Mouse (Mus musculus) urinary bladder, postnatal 36 days (tissue): Measurements from ENCODE around the gene Nipbl.

Source experiments
- DNase-seq, 2 experiments: peaks; one replicate each; pipeline ENCODE4 v3.0.0; 2022; ENCODE audit warnings: low spot score in 2 of 2, mixed read lengths in 1 of 2

Nipbl gene

DNA sequence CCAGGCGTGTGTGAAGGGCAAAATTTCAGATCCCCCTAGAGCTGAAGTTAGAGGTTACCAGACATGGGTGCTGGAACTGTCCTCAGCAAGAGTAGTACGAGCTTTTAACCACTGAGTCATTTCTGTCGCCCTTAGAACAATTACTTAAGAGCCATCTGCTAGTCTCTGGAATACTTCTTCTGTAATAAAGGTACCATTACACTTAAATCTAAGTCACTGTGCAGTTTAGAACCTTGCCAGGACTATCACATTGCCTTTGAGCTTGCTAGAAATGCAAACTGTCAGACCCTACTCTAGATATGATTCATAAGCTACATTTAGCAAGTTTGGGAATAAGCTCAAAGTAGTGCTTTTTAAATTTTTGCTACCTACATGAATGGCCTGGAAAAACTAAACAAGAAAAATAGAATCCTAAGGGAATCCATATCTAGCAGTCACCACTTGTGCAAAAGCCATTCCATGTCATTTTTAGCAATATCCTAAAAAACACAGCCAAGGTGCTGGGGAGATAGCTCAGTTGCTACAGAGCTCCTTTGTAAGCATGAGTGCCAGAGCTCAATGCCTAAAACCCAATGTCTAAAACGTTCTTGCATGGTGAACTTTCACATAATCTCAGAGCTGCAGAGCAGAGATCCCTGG lies 27.6 kb downstream of the Nipbl start:
- DNase-seq: no peak

DNA sequence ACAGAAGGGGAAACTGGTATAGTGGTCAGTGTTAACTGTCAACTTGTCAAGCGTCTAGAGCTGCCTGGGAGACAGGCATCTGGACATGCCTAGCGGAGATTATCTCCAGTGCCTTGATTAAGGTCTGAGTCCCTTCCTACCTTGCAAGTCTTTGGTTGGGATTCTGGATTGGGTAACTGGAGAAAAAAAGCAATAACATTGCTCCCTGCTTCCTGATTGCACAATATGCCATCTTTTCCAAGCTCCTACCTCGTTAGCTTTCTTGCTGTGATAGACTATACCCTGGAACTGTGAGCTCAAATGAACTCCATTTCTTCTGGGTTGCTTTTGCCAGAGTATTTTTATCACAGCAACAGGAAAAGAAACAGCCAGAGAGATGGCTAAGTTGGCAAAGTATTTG lies 30.9 kb downstream of the Nipbl start:
- no peak for DNase-seq

DNA sequence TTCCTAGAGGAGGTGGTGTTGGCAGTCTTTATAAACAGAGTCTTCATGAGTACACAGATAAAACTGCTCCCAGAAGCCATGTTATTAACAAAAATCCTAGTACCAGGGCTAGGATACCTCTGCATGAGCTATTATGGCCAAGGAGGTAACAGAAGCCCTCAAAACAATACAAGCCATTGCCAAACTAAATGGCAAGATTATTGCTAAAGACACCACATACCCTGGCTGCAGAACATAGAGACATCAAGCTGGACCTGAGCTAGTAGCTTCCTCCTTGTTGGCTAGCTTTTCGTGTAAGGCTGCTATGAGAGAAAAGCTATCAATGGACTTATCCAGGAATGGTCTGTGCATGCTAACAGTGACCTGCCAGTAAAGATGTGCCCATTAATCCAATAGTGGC lies 32.4 kb downstream of the Nipbl start:
- no peak for DNase-seq

DNA sequence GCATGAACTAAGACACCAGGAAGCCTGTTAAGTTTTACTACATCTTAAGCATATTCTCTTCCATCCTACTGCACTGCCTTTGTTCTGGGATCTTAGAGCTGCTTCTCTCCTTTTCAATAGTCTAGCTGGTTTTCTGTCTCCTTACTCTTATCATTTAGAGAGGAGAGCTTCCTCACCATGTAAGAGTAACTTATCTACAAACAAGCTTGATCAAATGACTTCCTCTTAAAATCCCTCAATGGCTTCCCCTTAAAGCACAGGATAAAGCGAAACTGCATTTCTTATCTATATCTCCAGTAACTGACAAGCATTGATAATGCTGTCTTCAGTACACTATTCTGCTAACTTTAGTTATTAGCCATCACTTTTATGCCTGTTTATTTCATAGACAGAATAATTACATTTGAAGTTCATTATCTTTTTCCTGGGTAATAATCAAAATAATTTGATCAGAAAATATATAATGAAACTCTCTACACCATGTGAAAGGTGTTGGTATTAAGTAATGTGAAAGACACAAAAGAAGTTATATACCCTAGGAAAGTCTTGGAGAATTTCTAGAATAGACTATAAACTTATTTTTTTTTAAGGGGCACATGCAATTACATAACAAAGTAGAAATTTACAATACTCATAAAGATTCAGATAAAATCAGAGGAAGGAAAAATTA lies 33.0 kb downstream of the Nipbl start:
- no peak for DNase-seq

DNA sequence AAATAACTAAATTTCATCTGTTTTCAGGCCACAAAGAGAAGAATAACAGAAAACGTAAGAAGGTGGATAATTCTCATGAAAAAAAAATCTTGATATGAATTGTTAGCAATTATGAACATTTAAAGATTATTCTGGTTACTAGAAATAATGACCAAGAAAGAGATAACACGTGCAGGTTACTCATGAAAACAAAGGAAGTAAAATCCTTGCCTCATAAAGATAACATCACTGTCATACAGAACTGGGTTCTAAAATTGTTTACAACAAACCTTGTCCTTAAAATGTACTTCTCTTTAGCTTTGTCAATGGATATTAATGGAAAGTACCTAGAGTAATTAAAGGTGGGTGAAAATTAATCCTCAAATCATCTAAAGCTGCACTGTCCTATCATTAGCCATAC lies 37.2 kb downstream of the Nipbl start:
- DNase-seq: no peak

DNA sequence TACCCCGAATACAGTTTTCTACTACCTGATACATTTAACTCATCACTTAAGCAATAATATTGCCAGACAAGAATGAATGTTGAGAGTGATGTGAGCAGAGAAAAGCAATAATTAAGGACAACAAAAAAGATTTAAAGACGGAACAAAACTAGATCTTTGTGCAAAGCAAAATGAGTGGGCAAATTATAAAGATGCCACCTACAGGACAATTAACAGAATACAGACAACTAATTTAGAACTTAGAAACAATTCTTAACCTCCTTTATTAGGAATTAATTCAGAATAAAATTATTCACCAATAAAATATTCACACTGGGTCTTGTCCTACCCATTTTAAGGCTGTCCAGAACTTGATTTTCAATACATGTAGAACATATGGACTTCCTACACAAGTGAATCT lies 38.0 kb downstream of the Nipbl start:
- no peak for DNase-seq

DNA sequence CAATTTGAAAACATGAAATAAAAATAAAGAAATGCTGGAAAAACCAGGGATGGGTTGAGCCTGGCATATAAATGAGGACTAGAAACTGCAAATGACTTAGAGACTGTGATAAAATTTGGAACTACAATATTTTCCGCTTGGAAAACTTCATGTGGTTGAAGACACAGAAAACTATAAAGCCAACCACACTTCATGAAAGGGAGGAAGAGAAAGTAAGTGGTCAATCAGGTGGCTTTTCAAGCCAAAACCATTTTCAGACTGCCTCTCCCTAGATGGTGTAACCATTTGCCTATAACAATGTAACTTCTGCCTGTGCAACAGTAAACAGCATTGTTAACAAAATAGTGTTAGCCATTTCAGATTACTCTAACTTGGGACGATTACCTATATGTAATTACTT lies 41.7 kb downstream of the Nipbl start:
- DNase-seq: no peak

DNA sequence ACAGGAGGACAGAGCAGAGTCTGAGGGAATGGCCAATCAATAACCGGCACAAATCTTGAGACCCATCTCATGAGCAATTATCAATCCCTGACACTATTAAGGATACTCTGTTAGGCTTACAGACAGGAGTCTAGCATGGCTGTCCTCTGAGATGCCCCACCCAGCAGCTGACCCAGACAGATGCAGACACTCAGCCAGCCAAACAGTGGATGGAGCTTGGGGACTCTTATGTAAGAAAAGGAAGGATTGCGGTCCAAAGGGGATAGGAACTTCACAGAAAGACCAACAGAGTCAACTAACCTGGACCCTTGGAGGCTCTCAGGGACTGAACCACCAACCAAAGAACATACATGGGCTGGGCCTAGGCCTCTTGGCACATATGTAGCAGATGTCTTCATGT lies 42.7 kb downstream of the Nipbl start:
- no peak for DNase-seq

DNA sequence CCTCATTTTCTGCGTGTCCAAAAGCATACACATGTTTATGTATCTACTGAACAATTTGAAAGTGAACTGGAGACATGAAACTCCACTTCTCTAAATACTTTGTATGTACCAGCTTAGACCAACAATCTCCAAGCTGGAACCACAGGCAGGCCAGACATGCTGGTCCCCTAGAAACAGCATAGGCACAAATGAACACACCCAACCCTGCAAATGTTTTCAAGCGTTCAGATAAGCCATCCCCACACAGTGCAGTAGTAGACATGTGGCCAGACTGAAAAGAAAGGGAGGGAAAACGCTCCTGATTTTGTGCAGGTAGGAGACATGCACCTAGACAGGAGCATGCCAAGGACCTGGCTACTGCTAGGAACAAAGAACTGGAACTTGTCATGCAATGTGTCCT lies 52.5 kb downstream of the Nipbl start:
- DNase-seq: no peak

DNA sequence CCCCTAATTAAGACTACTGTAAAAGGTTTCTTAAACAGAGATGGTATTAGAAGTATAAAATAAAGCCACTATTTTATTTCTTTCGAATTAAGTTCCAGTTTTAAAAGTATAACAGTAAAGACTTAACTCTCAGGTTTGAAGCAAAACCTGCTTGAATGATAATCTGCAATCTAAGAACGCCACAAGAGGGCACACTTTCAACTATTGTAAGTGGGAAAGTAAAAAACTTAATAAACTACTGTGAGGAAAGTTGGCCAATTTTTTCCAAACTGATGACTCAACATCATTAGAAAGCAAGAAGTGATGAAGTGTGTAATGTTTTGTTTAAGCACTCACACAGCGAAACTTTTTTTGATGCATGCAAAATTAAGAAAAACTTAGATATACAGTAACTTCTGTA lies 62.0 kb downstream of the Nipbl start:
- DNase-seq: no peak

DNA sequence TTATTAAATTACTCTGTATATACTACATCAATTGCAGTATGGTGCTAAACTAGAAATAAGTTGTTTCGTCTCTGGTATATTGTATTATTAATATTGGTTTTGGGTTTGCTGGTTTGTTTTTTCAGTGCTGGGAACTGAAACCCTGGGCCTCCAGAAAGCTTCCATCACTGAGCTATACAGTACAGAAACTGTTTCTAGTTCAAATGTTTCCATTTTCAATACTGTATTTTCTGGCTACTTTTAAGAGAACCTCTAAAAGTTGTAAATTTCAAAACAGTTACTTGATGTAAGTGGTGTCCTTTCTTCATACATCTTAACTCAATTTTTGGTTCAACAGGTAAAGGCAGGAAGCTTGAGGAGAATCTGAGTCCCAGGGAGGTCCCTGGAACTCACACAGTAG lies 68.6 kb downstream of the Nipbl start:
- DNase-seq: no peak

DNA sequence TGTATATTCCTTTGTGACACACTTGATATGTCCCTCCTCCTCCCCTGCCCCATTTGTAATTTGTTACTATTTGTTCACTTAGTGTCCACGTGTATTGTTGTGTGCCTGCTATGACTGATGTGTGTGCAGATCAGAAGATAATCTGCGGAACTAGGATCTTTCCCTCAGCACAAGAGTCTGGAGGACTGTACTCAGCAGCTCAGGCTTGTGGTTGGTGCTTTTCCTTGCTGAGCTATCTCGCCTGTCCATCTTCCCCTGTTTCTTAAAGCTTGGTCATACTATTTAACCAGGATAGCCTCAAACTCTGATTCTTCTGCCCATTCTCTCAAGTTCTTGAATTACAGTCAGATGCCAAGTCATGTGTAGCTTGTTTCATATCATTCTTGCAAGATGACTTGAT lies 69.5 kb downstream of the Nipbl start:
- no peak for DNase-seq

DNA sequence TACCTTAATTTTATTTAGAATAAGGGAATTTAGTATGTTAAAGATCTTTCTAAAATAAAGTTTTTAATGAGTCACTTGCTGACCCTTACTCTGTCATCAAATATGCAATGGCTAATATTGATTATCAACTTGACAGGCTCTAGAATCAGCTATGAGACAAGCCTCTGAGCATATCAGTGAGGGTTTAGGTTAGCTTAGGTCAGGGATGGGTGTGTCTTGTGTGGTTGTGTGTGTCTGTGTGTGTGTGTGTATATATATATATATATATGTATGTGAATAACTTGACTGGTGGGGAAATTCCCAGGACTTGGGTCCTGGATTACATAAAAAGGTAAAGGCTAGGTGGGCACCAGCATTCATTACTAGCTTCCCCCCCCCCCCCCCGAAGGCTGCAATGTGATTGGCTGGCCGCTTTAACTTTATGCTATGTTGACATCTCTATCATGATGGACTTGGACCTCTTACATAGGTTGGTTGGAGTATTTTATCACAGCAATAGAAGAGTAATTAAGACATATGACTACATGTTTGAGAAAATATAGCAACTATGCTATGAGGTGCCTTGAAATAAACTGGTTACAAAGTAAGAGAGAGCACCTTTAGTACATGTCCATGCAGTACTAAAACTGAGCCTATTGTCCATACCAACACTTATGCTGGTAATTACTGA lies 97.0 kb downstream of the Nipbl start:
- DNase-seq: no peak

DNA sequence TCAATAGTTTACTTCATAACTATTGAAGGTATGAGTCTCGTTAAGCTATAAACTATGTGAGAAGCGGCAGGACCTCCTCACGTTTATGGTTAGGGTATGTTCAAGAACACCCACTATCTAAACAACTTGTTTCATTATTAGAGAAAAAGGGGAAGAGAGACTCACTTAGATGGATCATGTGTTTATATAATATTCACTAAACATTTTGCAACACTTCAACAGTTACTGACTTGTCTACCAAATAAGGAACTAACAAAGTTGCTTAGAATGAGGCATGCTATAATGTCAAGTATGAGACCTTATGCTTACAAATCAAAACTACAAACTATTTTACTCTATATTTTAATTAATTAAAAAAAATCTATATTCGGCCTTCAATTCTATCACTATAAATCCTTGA lies 103.7 kb downstream of the Nipbl start:
- DNase-seq: no peak

DNA sequence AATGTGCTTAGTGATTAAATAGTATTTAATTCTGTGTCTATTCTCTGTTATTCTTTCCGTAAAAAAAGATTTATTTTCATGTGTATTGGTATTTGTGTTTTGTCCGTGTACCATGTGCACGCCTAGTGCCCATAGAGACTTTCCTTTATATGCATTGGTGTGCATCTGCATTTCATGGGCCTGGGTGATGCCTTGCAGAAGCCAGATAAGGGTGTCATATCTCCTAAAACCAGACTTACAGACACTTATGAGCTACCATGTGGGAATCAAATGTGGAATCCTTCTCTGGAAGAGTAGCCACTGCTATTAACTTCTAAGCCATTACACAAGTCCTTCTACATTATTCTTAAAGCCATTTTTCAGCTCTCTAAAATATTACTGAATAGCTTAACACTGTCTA lies 112.7 kb downstream of the Nipbl start:
- no peak for DNase-seq

DNA sequence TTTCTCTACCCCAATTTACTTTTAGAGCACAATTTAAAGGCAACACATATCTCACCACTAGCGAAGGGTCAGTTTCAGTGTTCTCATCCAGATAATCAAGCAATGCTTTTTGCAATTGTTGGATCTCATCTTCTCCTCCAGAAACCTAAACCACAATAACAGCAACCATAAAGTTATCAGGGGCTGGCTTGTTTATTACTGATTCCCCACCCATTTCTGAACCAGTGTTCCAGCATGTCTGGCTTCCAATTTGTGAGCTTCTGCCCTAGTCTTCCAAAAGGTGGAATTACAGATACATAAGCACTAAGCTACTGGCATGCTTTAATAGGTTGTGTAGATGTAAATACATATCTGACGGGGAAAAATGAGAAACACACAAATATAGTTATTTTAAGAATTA lies 118.6 kb downstream of the Nipbl start:
- DNase-seq: no peak

DNA sequence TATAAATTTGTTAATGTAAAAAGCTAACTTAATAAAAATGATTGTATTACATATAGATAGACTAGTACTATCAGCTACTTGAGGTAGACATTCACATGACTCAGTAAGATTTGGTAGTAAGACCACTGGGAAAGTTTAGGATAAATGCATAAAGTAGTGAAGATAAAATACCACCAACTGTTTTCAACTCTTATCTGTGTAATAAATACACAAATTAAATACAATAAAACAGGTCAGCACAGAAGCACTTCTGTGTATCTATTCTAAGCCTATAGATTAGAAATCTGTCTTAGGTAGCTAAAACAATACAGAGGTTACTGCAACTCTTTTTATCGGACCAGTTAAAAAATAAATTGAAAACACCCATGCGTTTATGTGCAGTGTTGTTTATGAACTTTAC lies 119.4 kb downstream of the Nipbl start:
- DNase-seq: no peak

DNA sequence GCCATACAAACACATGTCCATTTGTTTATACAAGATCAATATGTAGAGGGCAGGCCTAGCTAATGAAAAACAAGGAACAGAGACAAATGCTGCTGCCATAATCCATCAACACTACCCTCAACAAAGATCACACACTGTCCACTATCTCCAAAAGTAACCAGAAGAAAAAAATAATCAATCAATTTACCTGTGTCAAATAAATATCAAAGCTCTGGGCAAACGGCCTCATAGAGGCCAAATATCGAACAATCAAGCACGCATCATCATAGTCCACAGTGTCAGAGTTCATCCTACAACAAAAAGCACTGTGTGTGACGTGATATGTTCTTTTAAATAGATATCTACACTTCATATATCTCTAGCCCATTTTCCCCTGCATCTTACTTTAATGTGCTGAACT lies 120.2 kb downstream of the Nipbl start:
- no peak for DNase-seq

DNA sequence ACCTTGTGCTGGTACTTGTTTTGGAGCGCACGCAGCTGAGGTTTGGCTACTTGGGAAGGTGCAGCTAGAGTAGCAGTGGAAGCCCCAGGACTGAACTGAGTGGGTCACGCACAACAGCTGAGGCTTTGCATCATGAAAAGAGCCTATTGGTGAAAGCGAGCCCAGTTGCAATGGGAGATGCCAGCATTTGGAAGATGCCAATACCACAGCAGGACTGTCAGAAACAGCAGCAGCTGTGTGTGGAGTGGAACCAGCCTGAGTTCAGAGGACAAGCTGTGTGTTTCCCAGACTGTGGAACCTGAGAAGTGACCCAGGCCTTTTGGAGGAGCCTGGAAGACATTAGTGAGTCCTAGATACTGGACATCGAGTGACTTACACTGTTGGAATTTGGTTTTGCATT lies 122.8 kb downstream of the Nipbl start:
- no peak for DNase-seq

DNA sequence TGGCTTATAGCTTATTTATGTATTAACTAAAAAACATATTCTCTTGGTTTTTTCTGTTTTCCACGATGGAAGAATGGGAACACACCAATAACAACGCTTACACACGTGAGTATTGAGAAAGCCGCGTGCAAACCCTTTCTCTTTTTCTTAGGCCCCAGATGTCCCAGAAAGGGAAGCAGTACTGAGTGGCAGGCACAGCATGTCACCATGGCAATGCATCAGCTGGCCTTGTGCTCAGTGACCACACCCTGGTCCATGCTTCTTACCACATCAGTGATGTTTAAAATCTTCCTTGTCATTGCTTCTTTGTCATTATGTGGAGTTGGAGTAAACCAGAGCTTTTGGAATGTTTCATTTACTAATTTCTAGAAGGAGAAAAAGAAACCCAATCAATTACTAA lies 125.1 kb downstream of the Nipbl start:
- no peak for DNase-seq

DNA sequence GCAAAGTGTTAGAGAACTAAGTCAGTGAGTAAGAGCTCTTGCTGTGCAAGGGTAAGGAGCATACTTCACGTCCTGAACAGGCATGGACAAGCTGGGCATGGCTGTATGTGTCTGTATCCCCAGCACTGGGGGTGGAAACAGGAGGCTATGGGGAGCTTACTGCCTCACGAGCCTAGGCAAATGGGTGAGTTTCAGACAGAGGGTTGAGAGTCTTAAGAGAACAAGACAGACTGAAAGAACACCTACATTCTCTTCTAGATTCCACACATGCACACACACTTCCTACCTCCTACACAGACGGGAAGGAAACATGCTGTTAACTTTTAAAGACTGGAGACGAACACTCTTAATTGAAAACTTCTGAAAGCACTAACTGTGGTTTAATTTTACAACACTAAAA lies 126.9 kb downstream of the Nipbl start:
- no peak for DNase-seq

DNA sequence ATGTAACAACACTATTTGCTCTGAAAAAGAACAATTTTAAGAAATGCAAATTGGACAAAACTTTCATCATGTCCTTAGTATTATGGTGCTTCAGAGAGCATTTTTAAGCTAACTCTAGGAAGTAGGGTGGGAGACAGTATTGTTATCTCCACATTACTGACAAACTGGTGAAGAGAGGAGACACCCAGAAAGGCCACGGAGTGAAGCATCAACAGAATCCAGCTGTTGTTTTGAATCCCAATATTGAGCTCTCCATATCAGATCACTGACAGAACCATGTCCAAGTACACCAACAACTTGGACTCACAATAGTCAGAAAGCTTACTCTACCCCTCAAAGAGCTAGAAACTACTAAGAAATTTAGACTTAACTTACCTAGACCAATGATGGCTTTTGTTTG lies 138.8 kb downstream of the Nipbl start:
- DNase-seq: no peak

DNA sequence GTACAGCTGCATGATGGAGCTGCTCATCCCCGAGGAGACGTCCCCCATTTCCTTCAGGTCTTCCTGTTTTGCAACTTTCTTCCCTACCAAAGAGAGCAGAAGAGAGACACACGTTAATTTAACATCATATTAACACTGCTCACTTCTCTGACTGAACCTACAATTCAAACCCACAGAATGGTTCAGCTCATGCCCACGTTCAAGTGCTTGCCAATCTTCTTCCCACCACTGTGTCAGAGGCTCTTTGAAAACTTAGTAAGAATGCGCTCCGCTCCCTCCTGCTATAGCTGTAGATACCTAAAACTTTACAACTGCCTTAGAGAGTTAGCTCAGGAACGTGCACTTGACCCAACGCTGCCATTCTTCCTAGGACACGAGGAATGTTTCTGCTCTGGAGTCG lies 141.3 kb downstream of the Nipbl start:
- no peak for DNase-seq

DNA sequence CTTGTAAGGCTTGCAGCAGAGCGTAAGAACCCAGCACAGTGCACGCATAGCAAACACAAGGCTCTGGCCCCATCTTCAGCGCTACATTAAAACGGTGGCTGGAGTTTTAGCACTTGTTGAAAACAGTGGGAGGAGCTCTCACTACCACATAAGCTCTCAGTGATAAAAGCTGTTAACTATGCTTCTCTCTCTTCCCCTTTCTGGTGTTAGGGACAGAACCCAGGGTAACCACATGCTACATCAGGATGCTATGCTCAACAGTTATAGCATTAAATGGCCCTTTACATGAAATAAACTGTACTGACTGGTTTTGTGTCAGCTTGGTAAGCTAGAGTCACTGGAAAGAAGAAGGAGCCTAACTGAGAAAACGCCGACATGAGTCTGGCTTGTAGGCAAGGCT lies 150.1 kb downstream of the Nipbl start:
- DNase-seq: no peak
